Mouse (Mus musculus) heart, adult 18-20 months (tissue): ENCODE results near the gene Dbx1. TPM values are rescaled to one million over a fixed set of nuclear protein-coding genes. Genes with fewer than 3 reads are reported as not detected.

Experiments used
- DNase-seq, 2 experiments: peaks; one replicate each; pipeline ENCODE4 v3.0.0; 2021 to 2022; ENCODE audit warnings: mixed read lengths in 1 of 2
- total RNA-seq, 2 experiments: library from RNA; stranded (reverse); gene quantifications; 2 replicates each; pipeline ENCODE4 v1.2.3; 2021

Dbx1 gene
- total RNA-seq, 2 experiments from 2014 or later = not detected

DNA sequence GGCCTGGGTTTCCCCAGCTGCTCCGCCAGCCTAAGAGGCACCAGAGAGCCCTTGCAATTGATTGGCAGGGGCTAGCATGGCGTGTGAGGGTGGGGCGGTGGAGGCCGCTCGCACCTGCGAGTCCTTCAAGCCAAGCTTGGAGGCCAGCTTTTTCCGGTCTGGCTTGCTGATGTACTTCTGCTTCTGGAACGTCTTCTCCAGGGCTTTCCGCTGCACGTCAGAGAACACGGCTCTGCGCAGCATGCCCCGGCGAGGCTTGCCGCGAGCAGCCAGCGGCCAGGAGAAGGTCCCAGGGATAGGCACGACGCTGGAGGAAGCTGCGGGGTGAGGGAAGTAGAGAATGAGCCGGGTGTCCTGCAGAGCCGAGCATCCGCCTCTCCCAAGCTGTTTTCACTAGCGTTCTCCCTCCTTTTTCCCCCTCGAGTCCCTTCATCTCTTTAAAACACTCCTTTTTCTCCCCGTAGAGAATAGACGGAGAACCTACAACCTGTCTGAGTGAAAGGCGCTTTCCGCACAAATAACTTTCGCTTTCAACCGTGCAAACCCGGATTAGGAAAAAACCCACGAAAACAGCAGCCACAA, 3.2 kb downstream of the Dbx1 start:
- DNase-seq = peak; percentile 19 to 25

DNA sequence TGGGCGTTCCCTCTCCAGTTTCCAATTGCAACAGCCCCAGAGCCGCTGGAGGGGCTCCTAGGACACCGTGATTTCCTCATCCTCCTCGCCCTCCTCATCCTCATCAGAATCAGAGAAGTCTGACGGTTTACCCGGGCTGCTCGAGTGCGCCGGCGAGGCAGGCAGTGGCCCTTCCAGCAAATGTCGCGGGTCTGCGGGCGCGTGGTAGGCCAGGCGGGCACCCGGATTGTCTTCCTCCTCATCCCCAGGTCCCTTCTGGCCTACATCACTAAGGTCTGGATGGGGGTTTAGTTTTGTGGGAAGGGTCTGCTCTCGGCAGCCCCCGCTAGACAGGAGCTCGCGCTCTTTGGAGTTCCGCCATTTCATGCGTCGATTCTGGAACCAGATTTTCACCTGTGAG, 4.3 kb downstream of the Dbx1 start:
- no peak for DNase-seq

GRCm38 (mm10) chr7:49631885-49632284, 4.8 kb downstream of the Dbx1 start:
- DNase-seq = no peak

DNA sequence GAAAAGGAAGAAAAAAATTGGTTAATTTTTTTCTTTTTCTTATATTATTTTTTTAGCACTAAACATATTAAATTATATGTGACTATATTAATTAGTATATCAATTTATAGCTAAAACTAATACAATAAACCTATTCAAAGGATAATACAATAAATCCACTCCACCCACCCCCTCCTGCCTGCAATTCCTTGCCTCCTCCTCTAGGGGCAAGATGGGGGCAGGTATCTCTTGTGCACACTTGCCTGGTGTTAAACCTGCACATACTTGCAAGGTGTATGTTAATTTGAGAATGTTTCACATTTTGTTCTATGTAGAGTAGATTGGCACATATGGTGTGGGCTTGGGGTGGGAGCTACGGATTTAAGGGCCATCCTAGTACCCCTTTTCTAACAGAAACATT, 16.5 kb downstream of the Dbx1 start:
- no peak for DNase-seq

DNA sequence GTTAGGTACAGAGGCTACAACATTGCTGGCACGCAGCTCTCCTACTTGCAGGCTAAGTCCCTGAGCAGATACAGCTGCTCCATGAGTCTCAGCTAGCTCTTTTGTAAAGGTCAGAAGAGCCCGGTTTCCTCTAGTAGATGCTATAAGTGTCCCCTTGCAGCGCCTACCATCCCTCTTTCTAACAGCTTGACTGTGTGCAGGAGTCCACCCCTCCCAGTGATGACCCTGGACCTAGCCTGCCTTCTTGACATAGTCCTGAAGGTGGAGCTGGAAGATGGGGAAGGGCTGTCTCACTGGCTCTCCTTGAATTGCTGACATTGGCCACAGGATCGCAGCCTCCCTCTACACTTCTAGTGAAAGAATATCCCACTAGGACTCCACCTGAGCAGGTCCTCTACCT, 19.6 kb downstream of the Dbx1 start:
- no peak for DNase-seq

GRCm38 (mm10) chr7:49616258-49616735, 20.4 kb downstream of the Dbx1 start:
- DNase-seq = peak; percentile 42 to 80

- DNase-seq = peak; percentile 47 to 59
Observed at GRCm38 (mm10) chr7:49604965-49605795, 31.5 kb downstream of the Dbx1 start.

GRCm38 (mm10) chr7:49604244-49604643, 32.4 kb downstream of the Dbx1 start:
- no peak for DNase-seq

DNA sequence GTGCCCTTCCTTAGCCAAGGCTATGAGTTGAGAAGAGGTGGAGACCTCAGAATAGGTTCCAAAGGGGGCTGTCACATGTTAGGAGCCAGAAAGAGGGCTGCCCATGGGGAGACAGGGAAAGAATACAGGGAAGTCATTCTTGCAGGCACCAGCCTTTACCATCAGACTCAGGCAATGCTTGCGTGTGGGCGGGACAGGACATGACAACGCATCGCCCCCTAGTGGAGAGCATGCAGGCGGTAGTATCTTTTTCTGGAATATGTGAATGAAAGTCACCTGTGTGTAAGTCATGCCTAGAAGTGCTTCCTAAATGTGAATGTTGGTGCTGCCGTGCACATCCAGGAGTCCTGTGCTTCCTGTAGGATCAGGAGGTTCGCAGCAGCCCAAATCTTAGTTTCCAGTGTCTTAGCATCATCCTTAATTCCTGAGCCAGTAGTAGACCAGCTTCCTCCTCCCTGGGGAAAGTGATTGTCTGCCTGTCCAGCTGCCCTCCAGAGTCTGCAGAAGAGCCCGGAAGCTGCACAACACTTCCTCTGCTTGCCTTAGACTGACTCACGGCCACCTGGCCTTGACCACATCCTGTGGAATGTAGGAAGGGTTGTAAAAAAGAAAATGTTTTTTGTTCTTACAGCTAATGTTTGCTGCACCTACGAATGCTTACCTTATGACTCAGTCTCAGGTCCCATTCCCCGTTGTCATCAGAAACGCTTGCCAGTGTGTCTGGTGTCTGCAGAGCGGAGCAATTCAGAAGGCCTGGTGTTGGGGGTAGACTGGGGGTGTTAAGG, 35.3 kb downstream of the Dbx1 start:
- DNase-seq = peak; percentile 56 to 73

DNA sequence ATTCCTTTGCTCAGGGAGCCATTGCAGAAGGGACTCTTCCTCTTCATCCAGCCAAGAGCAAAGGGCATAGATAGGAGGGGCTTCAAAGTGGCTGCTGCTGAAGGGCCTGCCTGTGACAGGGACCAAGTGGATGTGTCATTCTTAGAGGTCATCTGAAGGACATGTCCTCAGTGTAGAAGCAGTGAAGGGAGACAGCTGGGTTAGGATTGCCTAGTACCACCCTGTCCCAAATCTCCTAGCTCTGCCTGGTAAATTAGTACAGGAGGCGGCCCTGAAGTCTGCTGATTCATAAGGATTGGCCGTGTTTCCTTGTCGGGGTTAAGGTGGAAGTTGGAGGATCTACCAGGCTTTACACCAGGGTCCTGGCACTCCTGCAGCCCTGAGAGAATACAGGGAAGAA, 36.7 kb downstream of the Dbx1 start:
- DNase-seq = no peak

GRCm38 (mm10) chr7:49598225-49598624, 38.4 kb downstream of the Dbx1 start:
- DNase-seq = no peak

DNA sequence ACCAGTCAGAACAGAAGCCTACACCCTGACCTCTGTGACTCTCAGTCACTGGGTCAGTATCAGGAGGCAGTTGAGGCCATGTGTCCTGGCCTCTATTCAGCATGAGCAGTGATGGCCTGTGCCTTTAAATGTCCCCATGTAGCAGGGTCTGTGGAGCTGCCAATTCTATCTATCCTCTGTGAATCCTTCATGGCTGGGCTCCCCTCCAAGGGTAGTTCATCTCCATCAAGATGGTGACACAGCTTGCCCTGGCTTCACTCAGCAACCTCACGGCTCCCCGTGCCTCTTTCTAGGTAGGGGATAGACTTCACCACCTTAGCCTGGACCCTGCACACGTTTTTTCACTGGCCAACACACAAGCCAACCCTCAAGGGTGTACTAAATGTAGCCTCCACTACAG, 38.9 kb downstream of the Dbx1 start:
- DNase-seq = no peak

DNA sequence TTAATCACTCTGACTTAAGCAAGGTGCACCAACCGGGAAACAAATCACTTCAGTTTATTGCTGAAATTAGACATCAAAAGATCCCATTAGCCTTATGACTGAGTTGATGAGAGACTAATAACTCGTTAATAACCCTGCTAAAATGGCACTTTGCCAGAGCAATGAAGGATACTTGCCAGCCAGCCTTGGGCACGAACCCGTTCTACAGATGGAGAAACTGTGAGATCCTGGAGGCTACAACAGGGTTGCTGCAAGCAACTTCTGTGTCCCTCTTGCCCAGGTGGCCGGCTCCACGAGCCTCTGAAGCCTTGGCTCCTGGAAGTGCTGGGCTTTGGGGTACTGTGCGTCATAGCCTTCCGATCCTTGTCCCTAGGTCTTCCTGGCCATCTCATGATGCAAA, 47.0 kb downstream of the Dbx1 start:
- no peak for DNase-seq

DNA sequence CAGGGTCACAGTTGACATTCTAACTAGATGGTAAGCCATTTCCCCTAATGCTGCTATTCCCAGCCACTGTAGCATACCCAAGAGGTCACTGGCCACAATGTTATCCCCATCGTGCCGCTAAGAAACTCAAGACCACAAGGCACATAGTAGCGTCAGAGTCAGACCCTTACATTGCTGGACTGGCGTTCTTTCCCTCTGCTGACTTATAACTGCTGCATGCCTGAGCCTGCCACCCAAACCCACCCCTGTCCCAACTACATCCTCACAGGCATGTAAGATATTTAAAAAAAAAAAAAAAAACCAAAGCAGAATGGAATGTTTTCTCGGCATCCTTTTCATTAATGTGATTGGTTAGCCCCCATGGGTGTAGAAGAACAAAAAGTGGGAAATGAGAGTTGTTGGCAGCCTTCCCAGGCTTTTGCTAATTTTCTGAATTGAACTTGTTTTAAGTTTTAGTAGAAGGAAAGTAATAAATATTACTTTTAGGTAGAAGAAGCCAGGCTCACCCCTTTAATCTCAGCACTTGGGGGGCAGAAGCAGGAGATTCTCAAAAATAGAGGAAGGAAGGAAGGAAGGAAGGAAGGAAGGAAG, 50.0 kb downstream of the Dbx1 start:
- no peak for DNase-seq

DNA sequence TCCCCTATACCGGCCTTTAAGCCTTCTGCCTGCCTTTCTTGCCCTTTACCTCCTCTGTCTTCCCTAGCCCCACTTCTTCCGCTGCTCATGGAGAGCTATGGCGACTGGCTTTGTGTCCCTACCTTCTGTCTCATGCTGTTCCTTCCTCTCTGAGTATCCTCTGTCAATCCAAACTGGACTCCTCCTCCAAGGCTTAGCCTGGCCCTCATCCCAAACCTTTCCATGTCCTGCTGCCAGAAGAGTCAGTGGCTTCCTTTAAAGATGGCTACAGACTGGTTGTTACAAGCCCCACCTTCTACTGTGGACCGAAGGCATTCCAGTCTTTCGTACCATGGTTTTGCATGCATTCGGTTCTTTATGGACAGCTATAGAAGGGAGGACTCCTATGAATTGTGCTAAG, 53.5 kb downstream of the Dbx1 start:
- no peak for DNase-seq

- no peak for DNase-seq
Observed at GRCm38 (mm10) chr7:49582551-49582950, 54.1 kb downstream of the Dbx1 start.

DNA sequence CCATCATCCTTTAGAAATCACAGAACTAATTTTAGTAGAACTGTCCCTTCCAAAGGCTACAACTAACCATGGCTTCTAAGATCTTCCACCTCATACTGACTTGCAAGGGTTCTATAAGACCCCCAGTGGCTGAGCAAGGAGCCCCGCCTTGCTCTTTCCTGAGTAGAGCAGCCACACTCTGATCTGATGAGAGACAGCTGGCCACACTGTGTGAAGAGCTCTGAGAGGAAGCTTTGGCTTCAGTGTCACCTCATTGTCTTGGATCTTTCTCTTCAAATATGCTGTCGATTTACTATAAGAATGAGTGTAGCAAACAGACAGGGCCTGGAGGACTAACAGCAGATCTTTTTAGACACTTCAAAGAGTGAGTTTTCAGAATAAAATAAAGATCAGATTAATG, 54.7 kb downstream of the Dbx1 start:
- DNase-seq = no peak

Other genes starting within 250 kb of the Dbx1 start
- gene Htatip2, start 122.3 kb upstream of the Dbx1 start, total RNA-seq = 10 to 100 TPM; 24.7 to 25.1 TPM
- gene Prmt3, start 141.5 kb upstream of the Dbx1 start, total RNA-seq = 10 to 100 TPM; 15.3 to 16.0 TPM